Mouse (Mus musculus) intestine, postnatal 0 days (tissue): ENCODE measurements around the gene Cubn. TPM values are rescaled to one million over a fixed set of nuclear protein-coding genes. Genes with fewer than 3 reads are reported as not detected.

Source experiments
- ATAC-seq: fragments of 200-750 bp; cut with Nextera tagmentation; 2 replicates; pipeline ENCODE4 v1.8.0; 2017; ENCODE audit warnings: mild to moderate bottlenecking, moderate TSS enrichment, moderate library complexity
- H3K27ac ChIP-seq: fragments of 300-500 bp; sonication (generic); 2 replicates; pipeline ENCODE4 v1.5.1; 2014; ENCODE audit warnings: mild to moderate bottlenecking, low read depth, low read length, moderate library complexity
- H3K27me3 ChIP-seq: fragments of 300-500 bp; sonication (generic); replicated peaks from 2 replicates; pipeline ENCODE4 v1.6.1; 2014; ENCODE audit warnings: low read length, mixed read lengths; ENCODE audit not compliant: control insufficient read depth, insufficient read depth
- H3K36me3 ChIP-seq: fragments of 300-500 bp; sonication (generic); 2 replicates; pipeline ENCODE4 v1.6.1; 2014; ENCODE audit warnings: mild to moderate bottlenecking, moderate library complexity; ENCODE audit not compliant: control insufficient read depth, insufficient read depth
- H3K4me1 ChIP-seq: fragments of 300-500 bp; sonication (generic); replicated peaks from 2 replicates; pipeline ENCODE4 v1.6.1; 2014; ENCODE audit warnings: antibody characterized with exemption, low read length, mixed read lengths; ENCODE audit not compliant: control insufficient read depth, insufficient read depth
- H3K4me2 ChIP-seq: fragments of 300-500 bp; sonication (generic); replicated peaks from 2 replicates; pipeline ENCODE4 v1.6.1; 2014; ENCODE audit warnings: low read depth, mild to moderate bottlenecking, moderate library complexity
- H3K4me3 ChIP-seq: fragments of 300-500 bp; sonication (generic); 2 replicates; pipeline ENCODE4 v1.5.1; 2014; ENCODE audit warnings: low read depth, low read length
- H3K9ac ChIP-seq: fragments of 300-500 bp; sonication (generic); 2 replicates; pipeline ENCODE4 v1.6.1; 2014; ENCODE audit warnings: mild to moderate bottlenecking, low read depth, low read length
- H3K9me3 ChIP-seq: fragments of 300-500 bp; sonication (generic); 2 replicates; pipeline ENCODE4 v1.6.1; 2016; ENCODE audit warnings: mixed run types; ENCODE audit not compliant: control insufficient read depth
- CTCF ChIP-seq: sonication (generic); IDR thresholded peaks from 2 replicates; pipeline ENCODE4 v1.5.1; 2016; ENCODE audit warnings: low read depth, mild to moderate bottlenecking, control low read depth, antibody characterized with exemption, moderate library complexity
- WGBS: fragments of 180-500 bp; shearing (Covaris S2); extraction: QIAGEN DNeasy Blood & Tissue Kit; methylation state at CpG from one replicate; pipeline ENCODE4 v1.1.7; 2014; 5-methylcytosine and 5-hydroxymethylcytosine counted together
- polyA plus RNA-seq: library from polyadenylated mRNA; unstranded; fragments of >200 nt; fragmentation: Nextera tagmentation; extraction: Ambion mirVana; gene quantifications from 2 replicates; pipeline ENCODE4 v1.2.1, GENCODE M21; 2015

Cubn gene
- polyA plus RNA-seq, 1 experiment from 2014 or later: 32.1 TPM

DNA sequence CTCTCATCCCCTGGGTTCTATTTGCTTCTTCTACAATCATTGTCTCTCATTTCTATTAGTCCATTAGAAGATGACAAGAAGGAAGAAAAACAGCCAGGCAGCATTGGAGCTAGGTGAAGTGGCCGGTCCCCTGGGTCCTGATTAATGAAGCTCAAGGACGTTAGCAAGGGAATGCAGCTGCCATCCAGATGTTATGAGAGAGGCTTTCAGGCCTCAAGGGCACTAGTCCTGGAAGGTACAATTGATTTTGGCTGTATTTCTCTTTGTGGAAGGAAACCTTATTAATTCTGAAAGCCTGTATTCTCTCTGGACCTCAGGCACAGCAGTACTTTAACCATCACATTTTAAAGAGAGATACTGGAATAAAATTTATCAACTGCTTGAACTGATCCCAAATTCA lies 41.1 kb downstream of the Cubn start:
- Histone ChIP-seq H3K9ac (no peak overlapping the region), H3K4me2 (no peak overlapping the region), H3K9me3 (no peaks in the 10 kb centered on the region), H3K27ac (no peak overlapping the region), H3K27me3 (no peaks in the 10 kb centered on the region), H3K4me1 (0 out of 2 replicates have a peak, but pooled peaks cover 5% of the 10 kb centered on the region), H3K36me3 (peaks cover 15% of the 10 kb centered on the region; the same call in 1 of the 2 replicates), H3K4me3 (no peak overlapping the region)
- no peak for TF ChIP-seq CTCF
- ATAC-seq: no peak
- WGBS: 65% methylated on average over 2 of the region's 2 CpGs

DNA sequence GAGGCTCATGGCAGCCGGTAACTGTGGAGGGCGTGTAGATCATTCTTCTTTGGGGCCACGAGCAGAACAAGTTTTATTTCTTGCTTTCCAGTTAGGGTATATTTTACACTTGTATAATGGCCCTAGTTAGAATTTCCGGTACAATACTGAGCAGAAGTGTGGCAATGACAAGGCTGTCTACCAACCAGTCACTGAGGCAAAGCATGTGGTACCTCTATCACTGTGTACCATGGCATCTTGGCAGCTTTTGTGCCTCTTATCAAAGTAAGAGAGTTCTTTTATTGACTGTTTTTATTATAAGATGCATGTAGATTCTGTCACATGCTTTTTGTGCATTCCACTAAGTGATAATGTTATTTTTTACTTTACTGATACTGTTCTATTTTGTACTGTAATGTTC lies 46.5 kb downstream of the Cubn start:
- H3K4me1 ChIP-seq: 0 out of 2 replicates have a peak, but pooled peaks cover 5% of the 10 kb centered on the region
- no peak for TF ChIP-seq CTCF
- no peak overlapping the region for H3K27ac ChIP-seq
- no peaks in the 10 kb centered on the region for H3K27me3 ChIP-seq
- ATAC-seq: no peak
- H3K4me2 ChIP-seq: no peak overlapping the region
- no peaks in the 10 kb centered on the region for H3K9me3 ChIP-seq
- WGBS: 82% methylated on average over 4 of the region's 4 CpGs
- no peak overlapping the region for H3K4me3 ChIP-seq
- no peak overlapping the region for H3K9ac ChIP-seq
- H3K36me3 ChIP-seq: peaks cover 7% of the 10 kb centered on the region; the same call in 1 of the 2 replicates

GRCm38 (mm10) chr2:13438983-13439382 lies 52.6 kb downstream of the Cubn start:
- no peak for ATAC-seq
- WGBS: 79% methylated on average over 1 of the region's 1 CpGs
- H3K9me3 ChIP-seq: no peaks in the 10 kb centered on the region

DNA sequence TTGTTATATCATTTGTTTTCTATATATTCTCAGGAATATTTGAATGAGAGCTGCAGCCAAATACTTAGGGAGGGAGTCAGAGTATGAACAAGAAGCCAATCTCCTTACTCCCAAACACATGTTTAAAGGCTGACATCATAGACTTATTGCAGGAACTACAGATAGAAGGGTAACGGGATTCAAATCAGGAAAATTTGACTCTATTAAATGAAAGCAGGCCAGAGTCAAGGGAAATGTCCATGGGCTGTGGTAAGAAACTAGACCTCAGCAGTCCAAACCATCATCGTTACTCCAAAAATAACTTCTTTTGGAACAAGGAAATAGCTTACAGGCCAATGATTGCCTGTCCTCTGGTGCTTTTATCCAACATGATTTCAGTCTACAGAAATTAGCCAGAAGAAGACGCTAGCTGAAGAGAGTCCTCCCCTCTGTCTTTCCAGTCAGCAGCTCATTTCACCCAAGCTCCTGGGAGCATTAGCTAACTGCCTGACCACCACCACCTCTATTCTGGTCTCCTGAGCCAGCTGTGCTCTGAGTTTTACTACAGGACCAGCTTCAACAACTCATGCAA lies 53.3 kb downstream of the Cubn start:
- Histone ChIP-seq H3K4me3 (no peak overlapping the region), H3K27me3 (no peaks in the 10 kb centered on the region), H3K4me2 (no peak overlapping the region), H3K27ac (no peak overlapping the region), H3K36me3 (no peaks in the 10 kb centered on the region; the same call in 1 of the 2 replicates), H3K9me3 (no peaks in the 10 kb centered on the region), H3K9ac (no peak overlapping the region), H3K4me1 (no peaks in the 10 kb centered on the region)
- WGBS: 74% methylated on average over 3 of the region's 3 CpGs
- no peak for ATAC-seq
- TF ChIP-seq CTCF: no peak

More at GRCm38 (mm10) chr2:13438983-13439382, 52.6 kb downstream of the Cubn start:
- Histone ChIP-seq H3K4me1 (no peaks in the 10 kb centered on the region), H3K27ac (no peak overlapping the region), H3K27me3 (no peaks in the 10 kb centered on the region), H3K36me3 (no peaks in the 10 kb centered on the region; the same call in 1 of the 2 replicates), H3K4me2 (no peak overlapping the region), H3K9ac (no peak overlapping the region), H3K4me3 (no peak overlapping the region)
- no peak for TF ChIP-seq CTCF

DNA sequence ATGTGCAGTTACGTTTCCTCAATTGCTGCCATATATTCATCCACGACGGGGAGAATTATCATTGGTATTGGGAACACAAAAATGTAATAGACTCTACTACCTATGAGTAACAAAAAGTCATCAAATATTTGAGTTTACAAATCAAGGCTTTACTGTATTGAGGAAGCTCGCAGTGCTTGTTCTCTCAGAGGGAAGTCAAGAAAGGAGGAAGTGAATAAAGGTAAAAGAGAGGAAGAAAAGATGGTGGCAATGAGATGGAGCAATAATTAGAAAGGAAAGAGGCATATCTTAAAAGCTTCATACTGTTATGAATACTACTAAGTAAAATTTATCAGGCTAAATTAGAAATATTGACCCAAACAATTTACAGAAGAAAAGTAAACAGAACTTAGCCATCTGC lies 59.6 kb downstream of the Cubn start:
- H3K27ac ChIP-seq: no peak overlapping the region
- H3K4me3 ChIP-seq: no peak overlapping the region
- 77% methylated on average over 4 of the region's 4 CpGs for whole genome bisulfite sequencing
- H3K36me3 ChIP-seq: peaks cover 3% of the 10 kb centered on the region; the same call in 1 of the 2 replicates
- ATAC-seq: no peak
- H3K27me3 ChIP-seq: no peaks in the 10 kb centered on the region
- H3K9ac ChIP-seq: no peak overlapping the region
- no peaks in the 10 kb centered on the region for H3K4me1 ChIP-seq
- H3K9me3 ChIP-seq: no peaks in the 10 kb centered on the region
- H3K4me2 ChIP-seq: no peak overlapping the region
- no peak for TF ChIP-seq CTCF

- H3K9me3 ChIP-seq: no peaks in the 10 kb centered on the region
- no peak for ATAC-seq
- WGBS: 89% methylated on average over 14 of the region's 14 CpGs
- no peaks in the 10 kb centered on the region for H3K4me1 ChIP-seq
- H3K36me3 ChIP-seq: peaks cover 17% of the 10 kb centered on the region; the same call in 1 of the 2 replicates
- no peak for TF ChIP-seq CTCF
- H3K4me2 ChIP-seq: no peak overlapping the region
- no peak overlapping the region for H3K27ac ChIP-seq
- H3K4me3 ChIP-seq: no peak overlapping the region
- H3K27me3 ChIP-seq: no peaks in the 10 kb centered on the region
- no peak overlapping the region for H3K9ac ChIP-seq
These were observed 69.4 kb downstream of the Cubn start for GRCm38 (mm10) chr2:13421974-13422760.
